Mouse (Mus musculus): ENCODE data around the gene Rab3ip.

DNA sequence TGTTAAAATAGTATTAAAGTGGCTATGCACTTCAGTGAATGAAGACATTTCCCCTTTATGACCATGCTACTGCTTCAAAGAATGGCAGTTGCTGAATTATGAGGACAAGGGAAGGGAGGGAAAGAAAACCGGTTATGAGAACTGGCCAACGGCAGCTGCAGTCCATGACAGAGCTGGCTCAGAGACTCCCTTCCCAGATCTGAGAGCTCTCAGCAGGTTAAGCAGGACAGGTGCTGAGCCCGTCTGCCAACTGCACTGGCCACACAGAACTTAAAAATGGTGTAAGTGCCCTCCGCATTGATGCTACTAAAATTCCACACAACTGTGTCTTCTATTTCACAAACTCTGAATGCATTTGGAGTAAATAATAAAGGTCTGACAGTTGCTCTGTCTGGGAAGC lies 73.1 kb downstream of the Rab3ip start:
- TF ChIP-seq POLR2A (IDR thresholded peaks at IDR 0.05; ENCODE audit: borderline replicate concordance, control insufficient read depth, low read depth, low read length) (no peak), CTCF (IDR thresholded peaks at IDR 0.05; ENCODE audit: control insufficient read depth, insufficient read depth, low read length) (no peak)
